Mouse (Mus musculus) CH12.LX (cell line): ENCODE data around the gene Dpp4. TPM values are rescaled to one million over a fixed set of nuclear protein-coding genes. Genes with fewer than 3 reads are reported as not detected.

Source experiments
- DNase-seq: peaks from one replicate; pipeline ENCODE4 v3.0.0-alpha.2; 2013; ENCODE audit errors: extremely low read depth
- H3K27ac ChIP-seq: 2 replicates; pipeline ENCODE4 v1.5.1; 2012; ENCODE audit warnings: low read depth, mild to moderate bottlenecking, control low read depth, moderate library complexity; ENCODE audit not compliant: insufficient read depth
- H3K27me3 ChIP-seq: replicated peaks from 2 replicates; pipeline ENCODE3; 2012; ENCODE audit warnings: inconsistent platforms
- H3K36me3 ChIP-seq, 2 experiments: replicated peaks in 1 of 2; 2 replicates each; pipeline versions ENCODE3 to v1.6.1; 2012; ENCODE audit warnings: inconsistent platforms in 1 of 2, low read length in 1 of 2, mild to moderate bottlenecking in 1 of 2, mixed read lengths in 1 of 2, moderate library complexity in 1 of 2; ENCODE audit not compliant: control insufficient read depth in 1 of 2, insufficient read depth in 1 of 2
- H3K4me1 ChIP-seq, 2 experiments: 2 replicates each; pipeline ENCODE4 v1.6.1; 2012; ENCODE audit warnings: inconsistent platforms in 1 of 2, moderate library complexity in 1 of 2; ENCODE audit not compliant: insufficient read depth in 2 of 2, control insufficient read depth in 1 of 2
- H3K4me2 ChIP-seq: 2 replicates; pipeline ENCODE4 v1.6.1; 2012; ENCODE audit warnings: low read depth, mild to moderate bottlenecking, control low read depth; ENCODE audit not compliant: poor library complexity, insufficient read depth, severe bottlenecking
- H3K4me3 ChIP-seq, 3 experiments: fragments of 150-350 bp in 1 of 3; sonication (generic) in 1 of 3; replicated peaks in 1 of 3; 2 replicates each; pipeline versions ENCODE3 to v1.5.1; 2011 to 2012; ENCODE audit warnings: low read depth in 2 of 3, low read length in 2 of 3, mild to moderate bottlenecking in 2 of 3, moderate library complexity in 2 of 3, control low read depth in 1 of 3, improper control_type of control experiment in 1 of 3, inconsistent platforms in 1 of 3, mixed read lengths in 1 of 3; ENCODE audit not compliant: poor library complexity in 1 of 3
- H3K79me2 ChIP-seq: replicated peaks from 2 replicates; pipeline ENCODE4 v1.6.1; 2012; ENCODE audit warnings: mild to moderate bottlenecking, moderate library complexity; ENCODE audit not compliant: control insufficient read depth, poor library complexity, insufficient read depth, severe bottlenecking; ENCODE audit errors: extremely low read depth
- H3K9ac ChIP-seq: 2 replicates; pipeline ENCODE4 v1.6.1; 2012; ENCODE audit warnings: low read depth, mild to moderate bottlenecking, control low read depth, moderate library complexity; ENCODE audit not compliant: insufficient read depth
- H3K9me3 ChIP-seq: replicated peaks from 2 replicates; pipeline ENCODE3; 2012; ENCODE audit warnings: low read length, inconsistent platforms, mixed read lengths
- BHLHE40 ChIP-seq: IDR thresholded peaks from 2 replicates; pipeline ENCODE4 v1.6.1; 2011; ENCODE audit warnings: mild to moderate bottlenecking, low read depth, low read length, improper control_type of control experiment
- CTCF ChIP-seq, 2 experiments: IDR thresholded peaks in 1 of 2; conservative IDR thresholded peaks in 1 of 2; 2 replicates each; pipeline ENCODE4 v1.5.1; 2011 to 2012; ENCODE audit warnings: low read depth in 2 of 2, low read length in 2 of 2, improper control_type of control experiment in 1 of 2, inconsistent platforms in 1 of 2, mild to moderate bottlenecking in 1 of 2, moderate library complexity in 1 of 2
- E2F4 ChIP-seq: IDR thresholded peaks from 2 replicates; pipeline ENCODE4 v1.6.1; 2011; ENCODE audit warnings: low read depth, low read length, improper control_type of control experiment; ENCODE audit not compliant: insufficient replicate concordance
- EP300 ChIP-seq: IDR thresholded peaks from 2 replicates; pipeline ENCODE4 v1.6.1; 2011; ENCODE audit warnings: low read length, improper control_type of control experiment
- GABPA ChIP-seq: IDR thresholded peaks from 2 replicates; pipeline ENCODE4 v1.6.1; 2012; ENCODE audit warnings: low read depth, low read length, improper control_type of control experiment, inconsistent platforms; ENCODE audit not compliant: insufficient replicate concordance
- IRF4 ChIP-seq: IDR thresholded peaks from 2 replicates; pipeline ENCODE4 v1.6.1; 2014; ENCODE audit warnings: low read depth, mild to moderate bottlenecking, inconsistent platforms, low read length, improper control_type of control experiment
- KAT2A ChIP-seq: IDR thresholded peaks from 2 replicates; pipeline ENCODE4 v1.6.1; 2012; ENCODE audit warnings: low read length, improper control_type of control experiment, inconsistent platforms; ENCODE audit not compliant: insufficient replicate concordance
- MAFK ChIP-seq: IDR thresholded peaks from 2 replicates; pipeline ENCODE4 v1.6.1; 2011; ENCODE audit warnings: low read length, improper control_type of control experiment; ENCODE audit not compliant: insufficient replicate concordance
- MAX ChIP-seq: IDR thresholded peaks from 2 replicates; pipeline ENCODE4 v1.6.1; 2011; ENCODE audit warnings: low read length, improper control_type of control experiment
- MAZ ChIP-seq: IDR thresholded peaks from 2 replicates; pipeline ENCODE4 v1.6.1; 2012; ENCODE audit warnings: low read depth, mild to moderate bottlenecking, inconsistent platforms, low read length, improper control_type of control experiment, moderate library complexity
- MEF2A ChIP-seq: IDR thresholded peaks from 2 replicates; pipeline ENCODE4 v1.6.1; 2014; ENCODE audit warnings: low read depth, mild to moderate bottlenecking, inconsistent platforms, low read length, improper control_type of control experiment, borderline replicate concordance
- MXI1 ChIP-seq: IDR thresholded peaks from 2 replicates; pipeline ENCODE4 v1.6.1; 2011; ENCODE audit warnings: mild to moderate bottlenecking, low read depth, low read length, improper control_type of control experiment
- MYC ChIP-seq: IDR thresholded peaks from 2 replicates; pipeline ENCODE4 v1.6.1; 2011; ENCODE audit warnings: low read depth, mild to moderate bottlenecking, improper control_type of control experiment, low read length
- PAX5 ChIP-seq: IDR thresholded peaks from 2 replicates; pipeline ENCODE4 v1.6.1; 2012; ENCODE audit warnings: low read length, inconsistent platforms, mixed read lengths
- POLR2A ChIP-seq: IDR thresholded peaks from 2 replicates; pipeline ENCODE4 v1.6.1; 2011; ENCODE audit warnings: low read depth, mild to moderate bottlenecking, improper control_type of control experiment, low read length
- POLR2AphosphoS2 ChIP-seq: IDR thresholded peaks from 2 replicates; pipeline ENCODE4 v1.6.1; 2011; ENCODE audit warnings: low read depth, low read length, improper control_type of control experiment
- RCOR1 ChIP-seq: conservative IDR thresholded peaks from 2 replicates; pipeline ENCODE4 v1.6.1; 2012; ENCODE audit warnings: low read depth, mild to moderate bottlenecking, inconsistent platforms, low read length, improper control_type of control experiment
- SMC3 ChIP-seq: IDR thresholded peaks from 2 replicates; pipeline ENCODE4 v1.6.1; 2011; ENCODE audit warnings: low read depth, low read length, improper control_type of control experiment
- TCF12 ChIP-seq: IDR thresholded peaks from 2 replicates; pipeline ENCODE4 v1.6.1; 2014; ENCODE audit warnings: low read depth, mild to moderate bottlenecking, inconsistent platforms, low read length, improper control_type of control experiment
- USF2 ChIP-seq: conservative IDR thresholded peaks from 2 replicates; pipeline ENCODE4 v1.6.1; 2011; ENCODE audit warnings: low read depth, low read length, improper control_type of control experiment
- ZKSCAN1 ChIP-seq: IDR thresholded peaks from 2 replicates; pipeline ENCODE4 v1.6.1; 2012; ENCODE audit warnings: low read depth, inconsistent platforms, low read length, improper control_type of control experiment, borderline replicate concordance
- ZNF384 ChIP-seq: IDR thresholded peaks from 2 replicates; pipeline ENCODE4 v1.6.1; 2012; ENCODE audit warnings: low read depth, low read length, improper control_type of control experiment, inconsistent platforms
- dilution Hi-C: fragments of 300-500 bp; cut with MboI; formaldehyde crosslinking; loops from 2 replicates; pipeline ENCODE4 v1.14.3; 2020; ENCODE audit warnings: low sequenced_read_pairs; ENCODE audit not compliant: extremely low pct_unique_long_range_greater_than_20kb, extremely low pct_ligation_motif_present
- in situ Hi-C: fragments of 300-500 bp; cut with MboI; formaldehyde crosslinking; loops from 3 replicates; pipeline ENCODE4 v1.14.3; 2019; ENCODE audit warnings: low sequenced_read_pairs, low pct_ligation_motif_present, low pct_unique_long_range_greater_than_20kb, mixed read lengths
- polyA plus RNA-seq: library from polyadenylated mRNA; unstranded; fragments of >175 nt; gene quantifications from 2 replicates; pipeline ENCODE4 v1.2.1, GENCODE M21; 2012; ENCODE audit warnings: low read depth; ENCODE audit not compliant: insufficient read length
- total RNA-seq, 2 experiments: library from RNA; depleted of rRNA; stranded (reverse); fragments of 300-350 nt in 1 of 2; fragments of >200 nt in 1 of 2; gene quantifications; 2 replicates each; pipeline ENCODE4 v1.2.3; 2012 to 2014

The Dpp4 gene
- total and polyA plus RNA-seq, 3 experiments: 0.04 to 3.6 (median 0.29) TPM

DNA sequence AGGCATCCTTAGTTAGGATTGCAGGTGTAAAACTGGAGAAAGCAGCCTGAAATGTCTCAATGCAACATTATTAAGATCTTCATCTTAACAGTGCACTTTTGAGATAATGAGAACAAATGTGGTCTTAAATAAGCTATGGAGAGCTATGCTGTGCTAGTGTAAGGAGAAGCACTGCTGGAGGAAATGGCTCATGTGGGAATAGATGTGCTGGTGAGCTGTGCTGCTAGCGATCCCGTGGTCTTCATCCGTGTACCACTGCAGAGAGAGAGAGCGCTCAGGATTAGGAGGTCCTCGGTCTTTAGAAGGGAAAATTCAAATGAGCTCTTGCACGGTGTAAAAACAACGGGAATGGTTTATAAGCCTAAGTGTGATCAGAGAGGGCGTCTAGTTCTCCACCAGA lies 79.6 kb downstream of the Dpp4 start:
- no peak for DNase-seq
- dilution Hi-C loops (no loop called here), in situ Hi-C loops (loop anchor here (10.0 kb wide), 1 partner anchor 102 kb away; no protein-coding TSS in a partner anchor)
- Histone ChIP-seq H3K9me3 (no peaks in the 10 kb centered on the region), H3K4me3 (no peak overlapping the region), H3K27me3 (no peaks in the 10 kb centered on the region), H3K4me1 (peaks cover 6 to 20% of the 10 kb centered on the region in 2 experiments; a peak in 3 of 4 replicates), H3K4me2 (no peak overlapping the region), H3K79me2 (no peaks in the 10 kb centered on the region), H3K27ac (no peak overlapping the region)
- TF ChIP-seq USF2 (no peak), MYC (no peak), EP300 (no peak), ZKSCAN1 (no peak), MAX (no peak), ZNF384 (no peak), E2F4 (no peak)
- TF ChIP-seq, all 38 proteins: peak for 0
- no peaks in the 10 kb centered on the region for H3K36me3 ChIP-seq
- no peak overlapping the region for H3K9ac ChIP-seq

DNA sequence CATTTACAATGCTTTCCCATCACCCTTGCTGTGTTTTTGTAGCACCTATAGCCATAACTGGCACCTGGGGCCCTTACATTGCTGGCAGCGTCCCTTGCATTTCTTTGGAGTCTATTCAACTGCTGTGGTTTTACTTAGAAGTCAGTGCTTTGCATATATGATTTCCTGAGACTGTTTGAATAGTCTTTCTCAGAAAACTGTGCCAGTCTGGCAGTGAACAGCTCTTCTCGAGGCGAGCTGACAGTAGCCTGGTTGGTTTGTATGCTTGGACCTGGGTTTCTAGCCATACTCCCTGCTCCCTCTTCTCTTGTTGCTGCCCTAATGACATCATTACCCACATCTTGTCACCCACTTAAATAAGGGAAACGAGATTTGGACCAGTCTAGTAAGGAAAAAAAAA lies 80.1 kb downstream of the Dpp4 start:
- dilution Hi-C loops: no loop called here
- in situ Hi-C loops: loop anchor here (10.0 kb wide), 1 partner anchor 103 kb away; no protein-coding TSS in a partner anchor
- DNase-seq: peak; percentile 39

DNA sequence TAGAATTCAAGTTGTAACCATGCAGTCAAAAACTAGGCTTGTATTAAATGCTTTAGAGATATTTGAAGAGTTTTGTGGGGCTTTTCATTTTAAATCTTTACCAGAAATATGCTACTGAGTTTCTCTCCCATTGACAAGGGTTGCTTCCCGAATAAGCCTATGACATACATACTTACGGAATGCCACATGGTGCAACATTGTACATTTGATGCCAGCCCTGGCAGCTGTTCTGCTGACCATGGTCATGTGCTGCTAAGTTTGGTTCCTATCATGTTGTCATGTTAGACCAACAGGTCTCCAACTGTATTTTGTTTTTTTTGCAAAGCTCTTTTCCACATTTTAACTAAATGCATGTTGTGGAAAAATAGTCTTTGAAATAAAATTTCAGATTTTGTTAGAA lies 86.6 kb downstream of the Dpp4 start:
- in situ Hi-C loops (no loop called here), dilution Hi-C loops (no loop called here)
- no peaks in the 10 kb centered on the region for H3K36me3 ChIP-seq
- H3K27me3 ChIP-seq: no peaks in the 10 kb centered on the region
- no peak overlapping the region for H3K9ac ChIP-seq
- no peak overlapping the region for H3K27ac ChIP-seq
- no peak overlapping the region for H3K4me3 ChIP-seq
- no peaks in the 10 kb centered on the region for H3K9me3 ChIP-seq
- TF ChIP-seq POLR2A (no peak), RCOR1 (no peak), MAZ (no peak), POLR2AphosphoS2 (no peak), MXI1 (no peak), CTCF (conservative IDR thresholded peaks at IDR 0.05 in 1 of 2, IDR thresholded peaks at IDR 0.05 in 1 of 2; ENCODE audit: low read depth in 2 of 2, low read length in 2 of 2) (no peak), GABPA (no peak), KAT2A (no peak), PAX5 (no peak), BHLHE40 (no peak), TCF12 (no peak), MAX (no peak), EP300 (no peak), SMC3 (no peak)
- no peaks in the 10 kb centered on the region for H3K79me2 ChIP-seq
- DNase-seq: no peak
- H3K4me1 ChIP-seq: peaks cover 0 to 7% of the 10 kb centered on the region in 2 experiments; a peak in 1 of 4 replicates
- no peak overlapping the region for H3K4me2 ChIP-seq

More for the DNA sequence above, 80.1 kb downstream of the Dpp4 start:
- Histone ChIP-seq H3K36me3 (no peaks in the 10 kb centered on the region), H3K79me2 (no peaks in the 10 kb centered on the region), H3K9me3 (no peaks in the 10 kb centered on the region), H3K27ac (no peak overlapping the region), H3K4me3 (no peak overlapping the region), H3K9ac (no peak overlapping the region), H3K27me3 (no peaks in the 10 kb centered on the region), H3K4me1 (peaks cover 2 to 14% of the 10 kb centered on the region in 2 experiments; a peak in 3 of 4 replicates), H3K4me2 (peak overlapping the region; percentile 31; the same call in 1 of the 2 replicates)
- TF ChIP-seq MEF2A (peak; percentile 53; the same call in 1 of the 2 replicates), IRF4 (peak; percentile 46; the same call in 1 of the 2 replicates), RCOR1 (0 out of 2 replicates have a peak, but pooled peaks have one; percentile 30), MYC (0 out of 2 replicates have a peak, but pooled peaks have one; percentile 20), MAFK (no peak), ZNF384 (0 out of 2 replicates have a peak, but pooled peaks have one; percentile 30), EP300 (peak; percentile 55), POLR2A (no peak)
